Mouse (Mus musculus): Measurements from ENCODE around the gene Man2b2. TPM values are rescaled to one million over a fixed set of nuclear protein-coding genes. Genes with fewer than 3 reads are reported as not detected.

The Man2b2 gene
- 17.0 and 17.2 TPM in 2 replicates for polyA plus RNA-seq (2015; fragmentation: Nextera tagmentation; extraction: Ambion mirVana)

- WGBS, result 2% methylated on average over 46 of the region's 46 CpGs
- H3K4me2 ChIP-seq, result peak within 1 kb of the TSS; percentile 83
- H3K27ac ChIP-seq (replicated peaks), result peak within 1 kb of the TSS; percentile 38; the same call in 1 of the 2 replicates
- H3K36me3 ChIP-seq, result peaks cover 21% of the 10 kb centered on the region
- H3K9me3 ChIP-seq, result no peaks in the 10 kb centered on the region
- peak within 1 kb of the TSS; percentile 81 for H3K9ac ChIP-seq
- peaks cover 12% of the 10 kb centered on the region for H3K27me3 ChIP-seq (replicated peaks)
- H3K4me1 ChIP-seq, result peaks cover 18% of the 10 kb centered on the region
- peak within 1 kb of the TSS; percentile 68 for H3K4me3 ChIP-seq
- ATAC-seq (ENCODE audit: extremely low read depth, insufficient number of reproducible peaks, low FRiP score, low TSS enrichment), result peak; percentile 71
Observed at GRCm38 (mm10) chr5:36829913-36830879, at the start of gene Man2b2. TSS of gene Man2b2 (minus strand) at chr5:36830653.

GRCm38 (mm10) chr5:36878801-36879200 lies 48.3 kb upstream of the Man2b2 start:
- WGBS, result 74% methylated on average over 4 of the region's 4 CpGs
- ATAC-seq (ENCODE audit: extremely low read depth, insufficient number of reproducible peaks, low FRiP score, low TSS enrichment), result no peak
- no peak overlapping the region for H3K4me2 ChIP-seq
- H3K4me1 ChIP-seq, result no peaks in the 10 kb centered on the region
- no peak overlapping the region for H3K27ac ChIP-seq (replicated peaks)
- no peak overlapping the region for H3K9ac ChIP-seq
- peaks cover 43% of the 10 kb centered on the region for H3K27me3 ChIP-seq (replicated peaks)
- H3K4me3 ChIP-seq, result no peak overlapping the region
- no peaks in the 10 kb centered on the region for H3K9me3 ChIP-seq
- H3K36me3 ChIP-seq, result no peaks in the 10 kb centered on the region

- no peak for ATAC-seq (ENCODE audit: extremely low read depth, insufficient number of reproducible peaks, low FRiP score, low TSS enrichment)
- WGBS, result 71% methylated on average over 2 of the region's 2 CpGs
- Histone ChIP-seq H3K36me3 (no peaks in the 10 kb centered on the region), H3K9me3 (no peaks in the 10 kb centered on the region), H3K9ac (no peak overlapping the region), H3K4me1 (no peaks in the 10 kb centered on the region), H3K4me3 (no peak overlapping the region), H3K27ac (replicated peaks) (no peak overlapping the region), H3K4me2 (no peak overlapping the region), H3K27me3 (replicated peaks) (peaks cover 54% of the 10 kb centered on the region)
Observed at GRCm38 (mm10) chr5:36877641-36878040, 47.2 kb upstream of the Man2b2 start.

GRCm38 (mm10) chr5:36876777-36877396 lies 46.4 kb upstream of the Man2b2 start:
- peaks cover 62% of the 10 kb centered on the region for H3K27me3 ChIP-seq (replicated peaks)
- no peak for ATAC-seq (ENCODE audit: extremely low read depth, insufficient number of reproducible peaks, low FRiP score, low TSS enrichment)
- no peaks in the 10 kb centered on the region for H3K36me3 ChIP-seq
- H3K4me3 ChIP-seq, result no peak overlapping the region
- 58% methylated on average over 7 of the region's 7 CpGs for WGBS
- H3K4me1 ChIP-seq, result no peaks in the 10 kb centered on the region
- H3K4me2 ChIP-seq, result no peak overlapping the region
- H3K9ac ChIP-seq, result no peak overlapping the region
- no peak overlapping the region for H3K27ac ChIP-seq (replicated peaks)
- H3K9me3 ChIP-seq, result no peaks in the 10 kb centered on the region

GRCm38 (mm10) chr5:36875956-36876355 lies 45.5 kb upstream of the Man2b2 start:
- no peak overlapping the region for H3K9ac ChIP-seq
- H3K27ac ChIP-seq (replicated peaks), result no peak overlapping the region
- no peaks in the 10 kb centered on the region for H3K9me3 ChIP-seq
- no peak overlapping the region for H3K4me2 ChIP-seq
- ATAC-seq (ENCODE audit: extremely low read depth, insufficient number of reproducible peaks, low FRiP score, low TSS enrichment), result no peak
- peaks cover 71% of the 10 kb centered on the region for H3K27me3 ChIP-seq (replicated peaks)
- H3K36me3 ChIP-seq, result no peaks in the 10 kb centered on the region
- WGBS, result 54% methylated on average over 4 of the region's 4 CpGs
- no peak overlapping the region for H3K4me3 ChIP-seq
- no peaks in the 10 kb centered on the region for H3K4me1 ChIP-seq

- H3K36me3 ChIP-seq, result no peaks in the 10 kb centered on the region
- no peaks in the 10 kb centered on the region for H3K9me3 ChIP-seq
- no peak for ATAC-seq (ENCODE audit: extremely low read depth, insufficient number of reproducible peaks, low FRiP score, low TSS enrichment)
- peaks cover 100% of the 10 kb centered on the region for H3K27me3 ChIP-seq (replicated peaks)
- WGBS, result 68% methylated on average over 6 of the region's 6 CpGs
- no peak overlapping the region for H3K4me2 ChIP-seq
- H3K9ac ChIP-seq, result no peak overlapping the region
- peaks cover 22% of the 10 kb centered on the region for H3K4me1 ChIP-seq
- no peak overlapping the region for H3K4me3 ChIP-seq
- H3K27ac ChIP-seq (replicated peaks), result no peak overlapping the region
Observed at GRCm38 (mm10) chr5:36870916-36871315, 40.5 kb upstream of the Man2b2 start.

GRCm38 (mm10) chr5:36869578-36870236 lies 39.3 kb upstream of the Man2b2 start:
- H3K9ac ChIP-seq, result no peak overlapping the region
- H3K9me3 ChIP-seq, result no peaks in the 10 kb centered on the region
- H3K27ac ChIP-seq (replicated peaks), result no peak overlapping the region
- peaks cover 100% of the 10 kb centered on the region for H3K27me3 ChIP-seq (replicated peaks)
- peak overlapping the region; percentile 54 for H3K4me3 ChIP-seq
- H3K4me1 ChIP-seq, result peaks cover 22% of the 10 kb centered on the region
- no peak for ATAC-seq (ENCODE audit: extremely low read depth, insufficient number of reproducible peaks, low FRiP score, low TSS enrichment)
- H3K4me2 ChIP-seq, result peak overlapping the region; percentile 85
- no peaks in the 10 kb centered on the region for H3K36me3 ChIP-seq
- WGBS, result 1% methylated on average over 56 of the region's 56 CpGs

GRCm38 (mm10) chr5:36869186-36869577 lies 38.7 kb upstream of the Man2b2 start:
- Histone ChIP-seq H3K9me3 (no peaks in the 10 kb centered on the region), H3K9ac (0 out of 2 replicates have a peak overlapping the region, but pooled peaks have one; percentile 54), H3K36me3 (no peaks in the 10 kb centered on the region), H3K27ac (replicated peaks) (no peak overlapping the region), H3K4me3 (peak overlapping the region; percentile 54), H3K4me2 (peak overlapping the region; percentile 85), H3K27me3 (replicated peaks) (peaks cover 100% of the 10 kb centered on the region), H3K4me1 (peaks cover 22% of the 10 kb centered on the region)
- ATAC-seq (ENCODE audit: extremely low read depth, insufficient number of reproducible peaks, low FRiP score, low TSS enrichment), result no peak; the same call in 1 of the 2 replicates
- WGBS, result 4% methylated on average over 7 of the region's 7 CpGs

GRCm38 (mm10) chr5:36868266-36869090 lies 38.0 kb upstream of the Man2b2 start, which contains the start of gene Ppp2r2c:
TSS of gene Ppp2r2c (plus strand) at chr5:36868513.
- Histone ChIP-seq H3K9ac (peak within 1 kb of the TSS; percentile 54; the same call in 1 of the 2 replicates), H3K27ac (replicated peaks) (no peak within 1 kb of the TSS), H3K27me3 (replicated peaks) (peaks cover 100% of the 10 kb centered on the region), H3K9me3 (no peaks in the 10 kb centered on the region), H3K4me3 (peak within 1 kb of the TSS; percentile 54), H3K4me1 (peaks cover 22% of the 10 kb centered on the region), H3K36me3 (no peaks in the 10 kb centered on the region), H3K4me2 (peak within 1 kb of the TSS; percentile 85)
- WGBS, result 1% methylated on average over 95 of the region's 108 CpGs
- ATAC-seq (ENCODE audit: extremely low read depth, insufficient number of reproducible peaks, low FRiP score, low TSS enrichment), result no peak

GRCm38 (mm10) chr5:36867561-36867960 lies 37.1 kb upstream of the Man2b2 start:
- H3K4me3 ChIP-seq, result no peak overlapping the region
- H3K36me3 ChIP-seq, result no peaks in the 10 kb centered on the region
- H3K27me3 ChIP-seq (replicated peaks), result peaks cover 100% of the 10 kb centered on the region
- H3K27ac ChIP-seq (replicated peaks), result no peak overlapping the region
- H3K9me3 ChIP-seq, result no peaks in the 10 kb centered on the region
- no peak overlapping the region for H3K4me2 ChIP-seq
- H3K9ac ChIP-seq, result no peak overlapping the region
- peaks cover 22% of the 10 kb centered on the region for H3K4me1 ChIP-seq
- no peak for ATAC-seq (ENCODE audit: extremely low read depth, insufficient number of reproducible peaks, low FRiP score, low TSS enrichment)
- WGBS, result 9% methylated on average over 6 of the region's 6 CpGs

Data from heart, embryonic 13.5 days (tissue).